Mouse (Mus musculus): ENCODE data around the gene B3gnt3.
A peak's percentile ranks its signal among the peaks of the same experiment; 100 is the strongest.
"Not testable (repeated sequence)": the region's sequence is repeated elsewhere in the genome, so short reads cannot be mapped to it uniquely, and the experiment has no call there.

Gene B3gnt3

DNA sequence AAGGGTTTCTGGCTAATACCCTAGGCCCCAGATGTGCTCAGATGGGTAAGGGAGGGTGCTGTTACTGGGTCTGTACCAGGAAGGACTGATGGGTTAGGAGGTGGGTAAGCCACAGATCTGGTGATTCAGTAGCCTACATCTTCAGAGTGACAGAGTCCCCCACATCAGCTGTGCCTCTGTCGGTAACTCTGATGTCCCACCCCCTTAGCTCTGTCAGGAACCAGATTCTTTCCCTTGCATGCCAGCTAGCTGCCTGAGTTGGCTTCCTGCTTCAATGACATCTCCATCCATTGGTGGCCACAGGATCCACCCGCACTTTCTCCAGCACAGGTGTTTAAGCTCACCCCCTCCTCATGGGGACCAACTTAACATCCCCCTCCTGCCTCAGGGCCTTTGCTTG is 10.0 kb upstream of the B3gnt3 start:
- no peak for DNase-seq (ENCODE audit: low spot score in 2 of 2)

- DNase-seq (ENCODE audit: low spot score in 2 of 2): peak; percentile 86 to 88
Measured at GRCm38 (mm10) chr8:71709800-71710446, 8.3 kb upstream of the B3gnt3 start.

GRCm38 (mm10) chr8:71709134-71709799 is 7.7 kb upstream of the B3gnt3 start:
- DNase-seq (ENCODE audit: low spot score in 2 of 2): peak; percentile 26 to 33

DNA sequence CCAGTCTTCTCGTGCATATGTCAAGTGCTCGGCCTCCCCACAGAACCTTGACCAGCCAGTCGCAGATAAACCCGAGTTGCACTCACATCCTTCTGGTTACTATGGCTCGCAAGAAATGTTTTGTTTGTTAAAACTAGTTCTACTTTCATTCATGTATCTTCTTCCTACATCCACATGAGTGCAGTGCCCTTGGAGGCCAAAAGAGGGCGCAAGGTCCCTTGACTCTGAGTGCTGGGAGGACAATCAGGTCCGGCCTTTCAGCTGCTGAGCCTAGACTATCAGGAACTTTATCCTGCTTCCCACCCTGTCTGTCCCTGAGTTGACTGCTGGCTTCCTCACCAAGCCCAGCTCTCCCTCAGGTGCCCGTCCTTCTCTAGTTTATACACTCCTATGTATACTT is 6.3 kb upstream of the B3gnt3 start:
- DNase-seq (ENCODE audit: low spot score in 2 of 2): peak; percentile 71 to 72

GRCm38 (mm10) chr8:71703400-71703799 is 1.8 kb upstream of the B3gnt3 start:
- not testable (repeated sequence) for DNase-seq (ENCODE audit: low spot score in 2 of 2)

DNA sequence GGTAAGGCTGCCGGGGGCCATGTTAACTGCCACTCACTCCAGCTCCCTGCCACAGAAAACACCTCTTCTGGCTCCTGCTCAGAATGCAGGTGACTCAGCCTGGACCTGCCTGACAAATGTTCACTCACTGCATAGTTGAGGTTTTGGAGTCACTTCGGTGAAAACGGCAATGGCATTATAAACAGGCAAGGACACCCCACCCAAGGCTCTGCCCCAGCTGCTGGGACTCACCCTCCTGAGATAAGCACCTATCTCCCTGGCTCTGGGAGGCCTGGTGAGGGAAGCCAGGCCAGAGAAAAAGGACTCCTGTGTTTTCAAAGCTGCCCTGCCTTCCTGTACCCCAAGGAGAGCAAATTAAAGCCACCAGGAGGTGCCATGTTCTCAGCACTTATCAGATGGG is 1.3 kb upstream of the B3gnt3 start:
- DNase-seq (ENCODE audit: low spot score in 2 of 2): no peak

DNA sequence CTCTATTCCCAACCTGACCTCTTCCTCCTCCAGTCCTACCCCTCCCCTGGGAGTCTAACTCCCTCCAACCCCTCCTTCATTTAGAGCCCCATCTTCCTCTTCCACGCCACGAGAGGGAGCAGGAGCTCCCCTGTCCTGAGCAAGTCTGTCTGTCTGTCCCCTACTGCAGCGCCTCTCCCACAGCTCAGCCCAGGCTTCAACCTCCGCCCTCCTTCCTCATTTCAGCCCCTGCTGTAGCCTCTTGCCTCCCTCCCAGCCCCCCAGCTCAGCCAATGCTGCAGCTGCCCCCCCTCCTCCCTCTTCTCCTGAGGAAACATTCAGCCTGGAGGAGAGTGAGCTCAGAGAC is 471 bp upstream of the B3gnt3 start:
- DNase-seq (ENCODE audit: low spot score in 2 of 2): no peak

DNA sequence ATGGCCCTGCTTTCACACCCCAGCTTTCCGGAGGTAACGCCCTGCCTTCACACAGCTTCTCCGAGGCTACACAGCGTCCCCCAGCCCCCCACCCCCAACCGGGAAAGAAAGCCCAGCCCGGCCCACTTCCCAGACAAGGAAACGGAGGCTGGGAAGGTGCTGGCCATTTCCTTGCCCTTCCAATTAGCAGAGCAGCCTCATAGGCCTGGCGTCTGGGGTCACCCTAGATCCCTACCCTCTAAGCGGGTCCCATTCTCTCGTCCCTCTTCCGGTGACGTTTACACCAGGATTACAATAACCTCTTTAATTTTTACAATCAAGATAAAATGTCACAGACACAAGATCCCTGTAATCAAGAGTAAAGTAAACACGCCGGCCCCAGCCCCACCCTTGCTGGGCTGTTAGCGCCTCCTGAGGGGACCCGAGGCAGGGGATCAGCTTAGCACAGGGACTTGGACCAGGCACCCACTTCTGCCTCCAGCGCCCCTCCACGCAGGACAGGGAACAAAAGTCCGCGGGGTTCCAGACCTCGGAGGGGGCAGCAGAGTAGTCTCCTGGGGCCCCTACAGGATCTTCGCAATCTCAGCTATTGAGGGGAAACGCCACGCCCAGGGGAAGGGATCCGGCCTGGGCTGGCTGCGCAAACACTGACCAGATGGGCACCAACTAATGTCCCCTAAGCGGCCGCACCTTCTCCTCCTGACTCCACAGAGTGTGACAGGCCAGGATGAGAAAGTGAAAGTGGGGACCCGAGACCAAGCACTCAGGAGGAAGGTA is 908 bp downstream of the B3gnt3 start:
- DNase-seq (ENCODE audit: low spot score in 2 of 2): no peak

DNA sequence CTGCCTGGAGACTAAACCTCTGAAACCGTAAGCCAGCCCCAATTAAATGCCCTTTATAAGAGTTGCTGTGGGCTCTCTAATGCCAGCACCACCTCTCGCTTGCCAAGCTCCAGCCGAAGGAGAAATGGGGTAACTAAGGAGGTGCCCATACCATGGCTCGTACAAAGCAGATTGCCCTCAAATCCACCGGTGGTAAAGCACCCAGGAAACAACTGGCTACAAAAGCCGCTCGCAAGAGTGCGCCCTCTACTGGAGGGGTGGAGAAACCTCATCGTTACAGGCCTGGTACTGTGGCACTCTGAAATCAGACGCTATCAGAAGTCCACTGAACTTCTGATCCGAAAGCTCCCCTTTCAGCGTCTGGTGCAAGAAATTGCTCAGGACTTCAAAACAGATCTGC is 6.1 kb downstream of the B3gnt3 start:
- DNase-seq (ENCODE audit: low spot score in 2 of 2): not testable (repeated sequence)

DNA sequence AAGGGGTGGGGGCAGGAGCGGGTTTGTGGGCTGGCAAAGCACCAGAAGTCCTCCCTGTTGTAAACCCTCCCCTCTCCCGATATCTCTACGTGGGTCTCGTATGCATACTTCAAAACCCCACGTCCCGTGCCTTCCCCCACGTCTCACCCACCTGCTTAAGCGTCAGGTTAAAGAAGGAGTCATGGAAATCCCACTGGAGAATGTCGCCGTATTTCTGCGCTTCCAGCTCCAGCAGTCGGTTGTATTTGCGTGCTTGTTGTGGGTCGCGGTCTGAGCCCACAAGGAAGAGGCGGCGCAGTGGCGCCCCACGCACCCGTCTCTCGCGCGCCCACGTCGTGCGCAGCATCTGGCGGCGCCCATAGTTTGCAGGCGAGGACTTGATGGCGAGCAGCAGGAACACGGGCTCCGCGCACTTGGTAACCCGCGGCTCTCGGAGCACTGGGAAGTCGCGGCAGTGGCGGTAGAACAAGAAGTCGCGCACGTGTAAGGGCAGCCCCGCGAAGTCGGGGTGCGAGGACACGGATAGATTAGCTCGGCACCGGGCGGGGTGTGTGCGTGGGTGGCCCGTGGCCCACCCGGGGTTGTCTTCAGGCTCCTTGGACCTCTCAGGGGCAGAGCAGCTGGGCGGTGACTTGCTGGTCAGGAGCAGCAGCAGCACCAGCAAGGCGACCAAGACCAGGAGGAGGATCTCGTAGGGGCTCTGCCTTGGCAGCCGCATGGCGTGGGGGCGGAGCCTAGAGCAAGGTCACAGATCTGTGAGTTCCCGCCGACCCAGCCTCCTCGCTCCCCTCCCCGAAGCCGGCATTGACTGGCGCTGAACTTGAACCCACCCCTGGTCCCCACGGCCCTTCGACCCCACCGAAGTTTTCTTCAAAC is 8.2 kb downstream of the B3gnt3 start:
- DNase-seq (ENCODE audit: low spot score in 2 of 2): peak in 1 of 2 experiments; percentile 31

DNA sequence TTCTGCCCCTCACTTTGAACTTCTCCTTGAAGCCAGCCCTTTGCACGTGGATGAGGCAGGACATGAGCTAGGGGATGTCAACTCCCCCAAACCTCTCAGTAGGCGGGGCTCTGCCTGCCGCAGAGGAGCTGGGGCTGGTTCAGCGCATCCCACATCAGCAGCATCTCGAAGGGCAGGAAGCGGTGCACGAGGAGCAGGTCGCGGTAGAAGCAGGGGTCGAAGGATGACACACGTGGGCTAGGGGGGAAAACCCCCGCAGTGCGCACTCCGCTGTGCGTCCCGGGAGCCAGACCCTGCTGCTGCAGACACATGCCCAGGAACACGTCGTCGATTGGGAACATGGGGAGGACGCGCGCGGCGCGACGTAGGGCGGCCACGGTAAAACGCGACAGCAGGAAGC is 9.1 kb downstream of the B3gnt3 start:
- DNase-seq (ENCODE audit: low spot score in 2 of 2): no peak

- DNase-seq (ENCODE audit: low spot score in 2 of 2): no peak
Measured at GRCm38 (mm10) chr8:71689028-71689427, 12.6 kb downstream of the B3gnt3 start, which contains the start of gene Insl3. Gene Insl3, plus strand, starts transcription at chr8:71689214.

DNA sequence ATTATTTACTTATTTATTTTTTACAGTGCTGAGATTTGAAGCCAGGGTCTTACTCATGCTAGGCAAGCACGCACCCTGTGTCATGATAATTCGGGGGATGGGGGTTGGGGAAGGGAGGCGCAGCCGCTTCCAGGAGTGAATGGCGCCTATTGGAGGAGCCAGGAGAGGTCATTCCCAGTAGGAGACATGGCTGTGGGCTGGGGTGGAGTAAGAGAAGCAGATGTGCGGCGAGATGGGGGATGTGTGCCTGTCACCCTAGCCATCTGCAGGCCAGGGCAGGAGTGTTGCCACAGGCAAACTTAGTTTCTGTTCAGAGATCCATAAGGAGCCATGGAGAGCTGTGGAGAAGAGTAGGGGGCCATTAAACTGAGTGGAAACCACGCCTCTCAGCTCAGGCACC is 14.0 kb downstream of the B3gnt3 start:
- no peak for DNase-seq (ENCODE audit: low spot score in 2 of 2)

GRCm38 (mm10) chr8:71686143-71686734 is 15.3 kb downstream of the B3gnt3 start:
- no peak for DNase-seq (ENCODE audit: low spot score in 2 of 2)

GRCm38 (mm10) chr8:71685573-71685972 is 16.0 kb downstream of the B3gnt3 start:
- peak in 1 of 2 experiments; percentile 49 for DNase-seq (ENCODE audit: low spot score in 2 of 2)

DNA sequence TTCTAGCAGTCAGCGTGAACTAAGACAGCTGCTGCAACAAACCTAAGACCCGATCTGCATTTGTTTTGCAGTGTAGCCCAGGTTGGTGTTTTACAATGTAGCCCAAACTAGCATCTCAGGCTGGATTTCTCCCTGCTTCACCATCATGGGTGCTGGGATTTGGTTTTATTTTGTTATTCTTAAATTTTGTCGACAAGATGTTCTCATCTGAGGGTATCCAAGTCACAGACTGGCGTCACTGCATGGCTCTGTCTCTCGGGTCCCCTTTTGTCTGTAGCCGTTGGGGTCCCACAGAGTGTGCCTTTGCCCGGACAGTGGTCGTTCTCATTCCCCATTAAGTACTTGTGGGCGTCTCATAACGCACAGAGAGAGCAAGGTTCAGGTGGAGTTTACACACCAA is 16.9 kb downstream of the B3gnt3 start:
- no peak for DNase-seq (ENCODE audit: low spot score in 2 of 2)

- no peak for DNase-seq (ENCODE audit: low spot score in 2 of 2)
Measured at GRCm38 (mm10) chr8:71682832-71683231, 18.8 kb downstream of the B3gnt3 start.

DNA sequence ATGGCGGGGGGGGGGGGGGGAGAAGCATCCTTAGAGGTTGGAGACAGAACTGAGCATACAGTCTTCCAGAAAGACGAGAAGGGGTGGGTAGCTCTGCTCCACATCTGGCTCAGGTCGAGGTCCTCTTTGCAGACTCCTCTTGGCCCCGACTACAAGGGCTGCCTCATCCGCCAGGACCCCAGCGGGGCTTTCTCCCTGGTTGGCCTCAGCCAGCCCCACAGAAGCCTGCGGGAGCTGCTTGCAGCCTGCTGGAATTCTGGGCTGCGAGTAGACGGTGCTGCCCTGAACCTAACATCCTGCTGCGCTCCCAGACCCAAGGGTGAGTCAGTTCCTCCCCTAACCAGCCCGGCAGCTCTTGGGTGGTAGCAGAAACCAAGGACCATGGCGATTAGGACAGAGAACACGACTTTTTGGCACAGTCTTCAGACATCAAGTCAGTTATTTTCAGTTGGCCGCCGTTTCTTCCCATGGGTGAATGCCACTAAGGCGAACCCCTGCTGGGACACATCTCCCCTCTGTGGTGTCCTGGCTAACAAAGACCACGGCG is 20.1 kb downstream of the B3gnt3 start:
- DNase-seq (ENCODE audit: low spot score in 2 of 2): no peak

- peak in 1 of 2 experiments; percentile 33 for DNase-seq (ENCODE audit: low spot score in 2 of 2)
Measured at GRCm38 (mm10) chr8:71680471-71680870, 21.1 kb downstream of the B3gnt3 start.

GRCm38 (mm10) chr8:71679550-71680168 is 21.9 kb downstream of the B3gnt3 start:
- no peak for DNase-seq (ENCODE audit: low spot score in 2 of 2)

DNA sequence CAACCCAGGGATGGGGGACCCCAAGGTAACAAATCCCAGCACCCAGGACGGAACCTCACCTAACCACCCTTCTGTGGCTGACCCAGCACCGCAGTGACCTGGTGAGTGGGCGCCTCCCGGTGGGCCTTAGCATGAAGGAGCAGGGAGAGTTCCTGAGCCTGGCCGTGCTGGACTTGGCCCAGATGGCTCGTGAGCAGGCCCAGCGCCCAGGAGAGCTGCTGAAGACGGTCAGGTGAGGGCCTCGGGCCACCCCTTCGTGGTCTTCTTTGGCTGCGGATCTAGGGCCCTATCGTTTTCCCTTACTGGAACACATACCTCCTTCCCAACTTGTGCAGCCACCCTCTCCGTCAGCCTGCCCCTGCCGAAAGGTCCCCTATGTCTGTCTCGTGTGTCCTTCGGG is 22.5 kb downstream of the B3gnt3 start:
- peak in 1 of 2 experiments; percentile 29 for DNase-seq (ENCODE audit: low spot score in 2 of 2)

All from right cerebral cortex, postnatal 10 days (tissue).